ENCODE assay signal across 7 mouse cellular contexts in the genomic region with DNA sequence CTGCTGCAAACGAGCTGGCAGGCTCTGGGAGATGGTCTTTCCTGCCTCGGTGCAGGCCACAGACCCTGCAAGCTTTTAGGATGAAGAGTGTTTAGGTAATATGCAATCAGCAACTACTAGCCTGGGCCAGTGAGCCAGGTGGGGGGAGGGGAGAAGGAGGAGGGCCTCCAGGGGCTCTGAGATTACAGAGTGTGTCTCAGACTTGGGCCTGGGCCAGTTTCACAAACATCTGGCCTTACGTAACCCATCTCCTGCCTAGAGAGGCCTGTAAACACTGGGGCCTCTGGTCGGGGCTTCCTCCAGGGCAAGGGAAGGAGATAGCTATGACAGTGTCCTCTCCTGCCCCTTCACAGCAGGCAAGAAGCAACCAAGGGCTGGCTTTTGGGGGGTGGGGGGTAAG. TPM values are rescaled to one million over a fixed set of nuclear protein-coding genes. Genes with fewer than 3 reads are reported as not detected.
A peak's percentile ranks its signal among the peaks of the same experiment; 100 is the strongest.
DNase-seq lines count a peak whose midpoint lies in the region; ATAC-seq lines count a peak whose summit lies in the region.

No protein-coding gene starts in this region.

- no peaks in the 10 kb centered on the region for H3K27me3 ChIP-seq in kidney, embryonic 16.5 days (ENCODE audit: insufficient read depth, low read length)

- H3K4me1 ChIP-seq in kidney, embryonic 16.5 days (ENCODE audit: insufficient read depth, low read length): peaks cover 15% of the 10 kb centered on the region

- H3K9me3 ChIP-seq in kidney, embryonic 16.5 days (ENCODE audit: low read length): no peaks in the 10 kb centered on the region

- WGBS in kidney, embryonic 16.5 days: 10% methylated on average over 4 of the region's 4 CpGs

- H3K27ac ChIP-seq in kidney, embryonic 16.5 days (ENCODE audit: low read length): peak overlapping the region; percentile 12; the same call in 1 of the 2 replicates

- no peak overlapping the region for H3K4me2 ChIP-seq in kidney, embryonic 16.5 days (replicated peaks; ENCODE audit: low read depth, low read length)

- ATAC-seq in common myeloid progenitor, adult 5-6 weeks (replicated peaks; ENCODE audit: low read depth, poor library complexity, severe bottlenecking): peak; percentile 40
- ATAC-seq in kidney, embryonic 16.5 days (ENCODE audit: low FRiP score, low TSS enrichment): no peak

- H3K36me3 ChIP-seq in kidney, embryonic 16.5 days (ENCODE audit: insufficient read depth, low read length): no peaks in the 10 kb centered on the region

- DNase-seq in adipocyte (ENCODE audit: low spot score): peak; percentile 97
- DNase-seq in heart, adult 9 months (ENCODE audit: low spot score in 2 of 2): peak; percentile 90 to 93
- DNase-seq in lung, postnatal 14 days: peak; percentile 84
- peak; percentile 88 for DNase-seq in testis, postnatal 10 days (ENCODE audit: low spot score)
- no peak for DNase-seq in right cerebral cortex, postnatal 4 days

- peak overlapping the region; percentile 19; the same call in 1 of the 2 replicates for H3K9ac ChIP-seq in kidney, embryonic 16.5 days (replicated peaks; ENCODE audit: low read length)

- no peak overlapping the region for H3K4me3 ChIP-seq in kidney, embryonic 16.5 days (ENCODE audit: low read length)

RNA-seq across cellular contexts. Expression of a gene that starts 31.4 kb away (rescaled TPM):
- 25.0 and 35.6 TPM in 2 replicates for total RNA-seq in common myeloid progenitor, adult 5-6 weeks (2017)
- 67.3 and 78.4 TPM in 2 replicates for polyA plus RNA-seq in kidney, embryonic 16.5 days (2015; fragmentation: Nextera tagmentation; extraction: Ambion mirVana)

RNA-seq across cellular contexts. Expression of a gene that starts 44.1 kb away (rescaled TPM):
- total RNA-seq in common myeloid progenitor, adult 5-6 weeks (2017): 27.8 and 29.7 TPM in 2 replicates
- polyA plus RNA-seq in kidney, embryonic 16.5 days (2015; fragmentation: Nextera tagmentation; extraction: Ambion mirVana): 55.0 and 59.9 TPM in 2 replicates

RNA-seq across cellular contexts. Expression of a gene that starts 49.4 kb away (rescaled TPM):
- 53.4 and 60.7 TPM in 2 replicates for total RNA-seq in common myeloid progenitor, adult 5-6 weeks (2017)
- 521 and 528 TPM in 2 replicates for polyA plus RNA-seq in kidney, embryonic 16.5 days (2015; fragmentation: Nextera tagmentation; extraction: Ambion mirVana)

RNA-seq across cellular contexts. Expression of a gene that starts 52.4 kb away (rescaled TPM):
- total RNA-seq in common myeloid progenitor, adult 5-6 weeks (2017): 322 and 335 TPM in 2 replicates
- polyA plus RNA-seq in kidney, embryonic 16.5 days (2015; fragmentation: Nextera tagmentation; extraction: Ambion mirVana): 659 and 673 TPM in 2 replicates
